8 mouse cellular contexts compared by ENCODE assay signal in genomic region chr14:103550480-103550879, GRCm38 (mm10). TPM values are rescaled to one million over a fixed set of nuclear protein-coding genes. Genes with fewer than 3 reads are reported as not detected.
DNase-seq lines count a peak whose midpoint lies in the region; ATAC-seq and TF ChIP-seq lines count a peak whose summit lies in the region.

No protein-coding gene starts in this region.

- 0 out of 2 replicates have a peak, but pooled peaks have one; percentile 24 for TF ChIP-seq EP300 in heart, adult 2 months (IDR thresholded peaks at IDR 0.05; ENCODE audit: insufficient read depth, low read depth, low read length)

- intact Hi-C loops in heart, adult 2 months (cut with DNase I), result loop anchor here (1.0 kb wide), 1 partner anchor 144 kb away; no protein-coding TSS in a partner anchor

- H3K36me3 ChIP-seq in heart, adult 2 months (ENCODE audit: control insufficient read depth, insufficient read depth, low read length), result no peaks in the 10 kb centered on the region
- H3K36me3 ChIP-seq in heart, embryonic 12.5 days, result no peaks in the 10 kb centered on the region
- H3K36me3 ChIP-seq in limb, embryonic 13.5 days, result no peaks in the 10 kb centered on the region
- no peaks in the 10 kb centered on the region for H3K36me3 ChIP-seq in splenic B cell, adult 2 months (ENCODE audit: control insufficient read depth, insufficient read depth, low read length, poor library complexity, severe bottlenecking)

- H3K4me1 ChIP-seq in heart, adult 2 months (ENCODE audit: control insufficient read depth, insufficient read depth, low read length), result no peaks in the 10 kb centered on the region
- H3K4me1 ChIP-seq in heart, embryonic 12.5 days (replicated peaks), result no peaks in the 10 kb centered on the region
- H3K4me1 ChIP-seq in limb, embryonic 13.5 days, result peaks cover 7% of the 10 kb centered on the region; the same call in 1 of the 2 replicates

- no peak for TF ChIP-seq POLR2A in heart, adult 2 months (IDR thresholded peaks at IDR 0.05; ENCODE audit: insufficient read depth, low read depth, low read length)

- H3K27me3 ChIP-seq in heart, adult 2 months (ENCODE audit: control insufficient read depth, insufficient read depth, low read length), result no peaks in the 10 kb centered on the region; the same call in 1 of the 2 replicates
- H3K27me3 ChIP-seq in heart, embryonic 12.5 days (replicated peaks), result no peaks in the 10 kb centered on the region; the same call in 1 of the 2 replicates
- H3K27me3 ChIP-seq in limb, embryonic 13.5 days, result no peaks in the 10 kb centered on the region
- H3K27me3 ChIP-seq in splenic B cell, adult 2 months (ENCODE audit: control insufficient read depth, insufficient read depth, low read length, poor library complexity, severe bottlenecking), result no peaks in the 10 kb centered on the region

- no peak for ATAC-seq in heart, embryonic 12.5 days (ENCODE audit: insufficient number of reproducible peaks, low FRiP score)
- peak; percentile 79 for ATAC-seq in limb, embryonic 13.5 days (ENCODE audit: low FRiP score, low read depth)

- WGBS in heart, adult 2 months, result 14% methylated on average over 8 of the region's 8 CpGs
- 16% methylated on average over 8 of the region's 8 CpGs for WGBS in heart, embryonic 12.5 days
- WGBS in limb, embryonic 13.5 days, result 16% methylated on average over 8 of the region's 8 CpGs

- no peak overlapping the region for H3K9ac ChIP-seq in heart, adult 2 months (ENCODE audit: low read depth, low read length)
- H3K9ac ChIP-seq in heart, embryonic 12.5 days, result no peak overlapping the region
- H3K9ac ChIP-seq in limb, embryonic 13.5 days, result no peak overlapping the region

- peak; percentile 87 for TF ChIP-seq CTCF in heart, adult 2 months (IDR thresholded peaks at IDR 0.05)

- no peaks in the 10 kb centered on the region for H3K79me2 ChIP-seq in heart, adult 2 months (replicated peaks; ENCODE audit: control insufficient read depth, insufficient read depth, low read length)

- DNase-seq in heart, adult 2 months, result peak; percentile 56 to 73
- peak; percentile 92 for DNase-seq in embryo, embryonic 10 days (ENCODE audit: low spot score)
- peak; percentile 16 for DNase-seq in gastrocnemius, postnatal 25 days
- DNase-seq in kidney, adult 9 months, result peak; percentile 74
- peak; percentile 85 for DNase-seq in naive thymus-derived CD4-positive, alpha-beta T cell, adult 2 months (ENCODE audit: low read depth)
- peak; percentile 86 for DNase-seq in splenic B cell, adult 2 months (ENCODE audit: low read depth, low spot score)

- no peak overlapping the region for H3K27ac ChIP-seq in heart, adult 2 months
- H3K27ac ChIP-seq in heart, embryonic 12.5 days (ENCODE audit: poor library complexity, severe bottlenecking), result no peak overlapping the region
- H3K27ac ChIP-seq in limb, embryonic 13.5 days, result no peak overlapping the region

- no peak overlapping the region for H3K4me3 ChIP-seq in heart, adult 2 months
- H3K4me3 ChIP-seq in heart, embryonic 12.5 days, result no peak overlapping the region
- no peak overlapping the region for H3K4me3 ChIP-seq in limb, embryonic 13.5 days

- no peaks in the 10 kb centered on the region for H3K9me3 ChIP-seq in heart, embryonic 12.5 days (replicated peaks)
- H3K9me3 ChIP-seq in limb, embryonic 13.5 days, result no peaks in the 10 kb centered on the region

- no peak overlapping the region for H3K4me2 ChIP-seq in heart, embryonic 12.5 days
- no peak overlapping the region for H3K4me2 ChIP-seq in limb, embryonic 13.5 days (replicated peaks)

RNA-seq across cellular contexts. Expression of gene Scel, which starts 37.3 kb away (rescaled TPM):
- total RNA-seq in heart, adult 2 months (2021), result under 1 TPM; 0.11 to 0.42 TPM
- 0.12 and 0.21 TPM in 2 replicates for polyA plus RNA-seq in heart, adult 2 months (2012; rRNA removed)
- polyA plus RNA-seq in heart, embryonic 12.5 days (2016; fragmentation: Nextera tagmentation; extraction: Ambion mirVana), result 0.22 and 0.31 TPM in 2 replicates
- total RNA-seq in gastrocnemius, postnatal 25 days (2021), result under 1 TPM in 1 of 2 experiments, not detected in 1; 0.33 TPM
- 1.7 TPM in 2 replicates for polyA plus RNA-seq in limb, embryonic 13.5 days (2015; fragmentation: Nextera tagmentation; extraction: Ambion mirVana)

Comparison
In these comparisons a context has a peak if more than half of its experiments do, and no peak if none do; other contexts are left out.
1. DNase-seq: peak in every context shown above with its lines; median percentile 92 in embryo, embryonic 10 days; 86 in splenic B cell, adult 2 months; 85 in naive thymus-derived CD4-positive, alpha-beta T cell, adult 2 months; 74 in kidney, adult 9 months; 64 in heart, adult 2 months; 16 in gastrocnemius, postnatal 25 days.